Mouse (Mus musculus): Measurements from ENCODE around the gene Galnt13.
"Not testable (repeated sequence)": the region's sequence is repeated elsewhere in the genome, so short reads cannot be mapped to it uniquely, and the experiment has no call there.

Galnt13 gene

GRCm38 (mm10) chr2:54435937-54436735, at the start of gene Galnt13:
TSS of gene Galnt13 (plus strand) at chr2:54436317.
- DNase-seq, result peak; percentile 85

GRCm38 (mm10) chr2:54431060-54431459, 5.1 kb upstream of the Galnt13 start:
- no peak for DNase-seq

- DNase-seq, result no peak
Observed at GRCm38 (mm10) chr2:54435380-54435779, 737 bp upstream of the Galnt13 start.

GRCm38 (mm10) chr2:54436736-54437500, 801 bp downstream of the Galnt13 start:
- peak; percentile 71 for DNase-seq

- DNase-seq, result peak; percentile 38
Observed at GRCm38 (mm10) chr2:54437501-54437830, 1.3 kb downstream of the Galnt13 start.

GRCm38 (mm10) chr2:54442734-54443500, 6.8 kb downstream of the Galnt13 start:
- no peak for DNase-seq

GRCm38 (mm10) chr2:54483426-54483825, 47.3 kb downstream of the Galnt13 start:
- DNase-seq, result no peak

GRCm38 (mm10) chr2:54522989-54523388, 86.9 kb downstream of the Galnt13 start:
- no peak for DNase-seq

- no peak for DNase-seq
Observed at GRCm38 (mm10) chr2:54527073-54527472, 91.0 kb downstream of the Galnt13 start.

GRCm38 (mm10) chr2:54558357-54559153, 122.4 kb downstream of the Galnt13 start:
- DNase-seq, result no peak

- DNase-seq, result no peak
Observed at GRCm38 (mm10) chr2:54565068-54565467, 129.0 kb downstream of the Galnt13 start.

GRCm38 (mm10) chr2:54567186-54567585, 131.1 kb downstream of the Galnt13 start:
- no peak for DNase-seq

- DNase-seq, result no peak
Observed at GRCm38 (mm10) chr2:54567632-54568031, 131.5 kb downstream of the Galnt13 start.

GRCm38 (mm10) chr2:54713817-54714216, 277.7 kb downstream of the Galnt13 start:
- not testable (repeated sequence) for DNase-seq

- no peak for DNase-seq
Observed at GRCm38 (mm10) chr2:54751232-54751631, 315.1 kb downstream of the Galnt13 start.

- no peak for DNase-seq
Observed at GRCm38 (mm10) chr2:54759781-54760180, 323.7 kb downstream of the Galnt13 start.

GRCm38 (mm10) chr2:54778790-54779273, 342.7 kb downstream of the Galnt13 start:
- no peak for DNase-seq

- DNase-seq, result no peak
Observed at GRCm38 (mm10) chr2:54813670-54814256, 377.6 kb downstream of the Galnt13 start.

- no peak for DNase-seq
Observed at GRCm38 (mm10) chr2:54841245-54841644, 405.1 kb downstream of the Galnt13 start.

GRCm38 (mm10) chr2:54906282-54907060, 470.4 kb downstream of the Galnt13 start:
- DNase-seq, result no peak

GRCm38 (mm10) chr2:54915088-54915670, 479.1 kb downstream of the Galnt13 start:
- no peak for DNase-seq

All from right cerebral cortex, adult 18-20 months (tissue).